Mouse (Mus musculus) embryo, embryonic 10.5 days (tissue): Measurements from ENCODE around the gene Klhl29.

ENCODE experiments used
- DNase-seq: peaks from one replicate; pipeline ENCODE4 v3.0.0-alpha.2; 2015; ENCODE audit warnings: low spot score

The Klhl29 gene

DNA sequence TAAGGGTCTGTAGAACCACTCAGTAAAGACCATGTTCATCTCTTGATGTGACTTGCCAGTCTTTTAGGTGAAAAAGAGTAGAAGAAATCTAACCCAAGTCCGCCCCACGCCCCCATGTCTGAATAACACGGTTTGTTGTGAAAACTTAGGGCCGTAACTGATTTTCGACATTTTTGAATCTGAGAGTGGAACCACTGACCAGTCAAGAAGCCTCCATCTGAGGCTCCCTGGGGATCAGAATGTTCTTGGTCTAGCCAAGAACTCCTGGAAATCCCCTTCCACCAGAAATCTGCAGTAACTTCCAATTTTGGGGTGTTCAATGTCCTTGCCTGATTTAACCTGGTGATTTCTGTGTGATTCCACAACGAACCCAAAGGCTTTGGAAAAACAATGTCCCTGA lies 189.9 kb downstream of the Klhl29 start:
- DNase-seq, result no peak

DNA sequence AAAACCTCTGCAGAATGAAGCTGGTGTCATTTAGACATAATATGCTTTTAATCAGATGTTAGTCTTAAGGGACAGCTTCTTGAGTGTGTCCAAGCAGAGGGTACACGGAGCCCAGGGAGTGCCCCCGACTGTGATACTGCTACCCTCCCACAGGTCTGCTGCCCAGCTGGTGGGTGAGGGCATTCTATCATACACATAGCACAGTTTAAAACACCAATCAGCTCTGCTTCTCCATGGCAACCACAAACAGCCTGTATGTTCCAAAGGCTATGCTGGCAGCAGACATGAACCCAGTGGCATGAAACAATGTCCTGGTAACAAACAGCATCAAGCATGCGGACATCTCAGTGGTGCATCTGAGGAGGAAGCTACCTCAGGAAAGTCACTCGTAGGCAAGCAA lies 192.9 kb downstream of the Klhl29 start:
- DNase-seq, result no peak

DNA sequence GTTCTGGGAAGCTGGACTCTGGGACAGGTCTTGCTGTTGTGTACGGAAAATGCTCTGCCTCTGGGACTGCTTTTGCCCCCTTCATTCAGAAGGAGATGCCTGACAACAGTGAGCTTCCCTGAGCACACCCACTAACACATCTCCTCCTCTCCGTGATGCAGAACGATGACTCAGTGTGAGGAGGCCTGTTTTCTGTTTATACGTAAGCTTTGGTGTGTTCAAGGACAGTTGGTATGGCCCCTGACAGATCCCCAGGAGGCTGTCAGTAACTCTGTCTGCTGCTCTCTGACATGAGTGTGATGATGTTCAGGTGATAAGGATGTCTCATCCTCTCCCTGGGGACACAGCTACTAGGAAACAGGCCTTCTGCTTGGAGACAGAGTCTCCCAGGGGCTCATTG lies 193.3 kb downstream of the Klhl29 start:
- no peak for DNase-seq

DNA sequence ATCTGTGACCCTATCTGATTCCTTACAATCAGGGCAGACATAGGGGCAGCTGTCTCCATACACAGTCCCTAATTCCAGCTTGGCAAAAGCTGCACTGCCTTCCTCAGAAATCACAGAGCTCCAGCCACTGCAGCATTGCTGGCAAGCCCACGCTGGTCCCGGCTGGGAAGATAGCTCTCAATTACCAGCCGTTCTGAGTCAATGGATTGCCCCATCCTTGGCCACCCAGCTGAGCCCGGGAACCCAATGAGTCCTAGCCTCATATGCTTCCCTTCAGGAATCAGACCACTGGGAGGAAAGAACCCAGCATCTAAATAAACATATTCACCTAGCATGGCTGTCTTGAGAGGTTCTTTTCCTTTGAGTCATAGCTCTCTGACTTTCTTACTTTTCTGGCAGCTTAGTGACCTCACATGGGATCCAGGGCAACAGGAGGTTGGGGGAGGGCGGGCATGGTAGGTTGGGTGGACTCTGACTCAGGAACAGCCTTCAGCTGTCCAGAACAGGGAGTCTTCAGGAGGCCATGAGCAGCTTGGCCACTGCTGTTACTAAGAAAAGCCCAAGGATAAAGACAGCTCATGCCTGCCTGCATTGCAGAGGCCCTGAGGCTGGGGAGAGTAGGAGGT lies 198.7 kb downstream of the Klhl29 start:
- no peak for DNase-seq

DNA sequence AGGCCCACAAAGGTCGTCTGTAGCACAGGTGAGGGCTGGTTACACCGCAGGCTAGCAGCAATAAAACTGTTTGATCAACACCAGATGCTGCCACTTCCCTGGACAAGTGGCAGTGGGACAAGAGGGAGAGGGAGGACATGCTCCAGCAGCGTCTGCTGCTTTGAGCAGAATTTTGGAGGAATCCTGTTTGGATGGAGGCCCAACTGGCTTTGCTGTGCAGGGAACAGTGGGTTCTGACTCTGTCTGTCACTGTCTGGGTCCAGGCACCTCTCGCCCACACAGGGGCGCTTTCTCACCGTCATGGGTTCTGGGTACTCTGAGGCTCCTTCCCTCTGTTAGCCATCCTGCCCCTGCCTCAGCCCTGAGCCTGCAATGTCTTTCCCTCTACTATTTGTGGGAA lies 209.3 kb downstream of the Klhl29 start:
- DNase-seq, result peak; percentile 53

DNA sequence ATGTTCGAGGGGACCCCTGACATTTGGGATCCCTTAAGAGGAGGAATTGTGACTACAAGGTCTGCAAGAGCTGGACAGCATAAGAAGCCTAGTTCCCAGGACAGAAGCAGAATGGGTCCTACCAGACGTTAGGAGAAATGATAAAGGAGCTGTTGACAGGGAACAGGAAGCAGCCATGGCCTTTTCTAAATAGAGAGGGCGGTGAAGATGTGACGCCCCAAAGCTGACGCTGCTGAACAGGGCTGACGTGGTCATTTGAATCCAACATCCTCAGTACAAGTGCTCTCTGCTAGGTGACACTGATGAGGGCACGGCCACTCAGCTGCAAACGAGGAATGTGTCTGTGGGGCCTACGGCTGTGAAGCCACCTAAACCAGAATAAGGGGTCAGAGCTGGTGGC lies 210.1 kb downstream of the Klhl29 start:
- no peak for DNase-seq

DNA sequence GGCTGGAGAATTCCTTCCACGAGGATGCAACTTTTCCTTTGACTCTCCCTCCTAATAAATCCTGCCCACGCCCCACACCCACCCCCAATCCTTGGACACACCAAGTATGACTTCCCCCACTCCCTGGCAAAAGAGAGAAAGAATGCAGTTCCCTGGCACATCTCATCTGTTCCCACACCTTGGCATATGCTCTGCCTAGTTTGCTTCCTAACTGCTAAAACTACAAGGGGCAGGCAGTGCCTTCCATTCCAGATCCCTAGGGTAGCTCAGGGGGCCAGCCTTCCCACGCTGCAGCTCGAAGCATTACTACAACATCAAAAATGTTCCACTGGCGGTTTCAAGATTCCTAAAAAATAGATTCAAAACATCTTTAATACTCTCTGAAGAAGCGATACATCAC lies 212.8 kb downstream of the Klhl29 start:
- DNase-seq, result no peak

DNA sequence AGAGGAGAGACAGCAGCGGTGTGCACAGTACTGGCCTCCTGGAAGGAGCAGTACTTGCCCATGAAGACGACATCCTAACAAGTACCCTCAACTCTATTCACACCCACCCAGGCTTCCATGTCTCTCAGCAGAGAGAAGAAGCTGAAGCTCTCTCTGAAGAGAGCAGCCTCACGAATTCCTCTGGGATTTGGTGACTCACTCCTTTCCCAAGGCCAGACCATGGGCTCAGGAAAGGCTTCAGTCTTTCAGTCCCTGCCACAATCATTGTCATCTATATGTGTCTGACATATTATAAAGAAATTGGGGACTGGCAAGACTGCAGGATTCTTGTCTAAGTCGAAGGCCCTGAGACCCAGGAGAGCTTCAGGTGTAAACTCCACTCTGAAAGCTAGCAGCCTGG lies 213.9 kb downstream of the Klhl29 start:
- DNase-seq, result no peak

DNA sequence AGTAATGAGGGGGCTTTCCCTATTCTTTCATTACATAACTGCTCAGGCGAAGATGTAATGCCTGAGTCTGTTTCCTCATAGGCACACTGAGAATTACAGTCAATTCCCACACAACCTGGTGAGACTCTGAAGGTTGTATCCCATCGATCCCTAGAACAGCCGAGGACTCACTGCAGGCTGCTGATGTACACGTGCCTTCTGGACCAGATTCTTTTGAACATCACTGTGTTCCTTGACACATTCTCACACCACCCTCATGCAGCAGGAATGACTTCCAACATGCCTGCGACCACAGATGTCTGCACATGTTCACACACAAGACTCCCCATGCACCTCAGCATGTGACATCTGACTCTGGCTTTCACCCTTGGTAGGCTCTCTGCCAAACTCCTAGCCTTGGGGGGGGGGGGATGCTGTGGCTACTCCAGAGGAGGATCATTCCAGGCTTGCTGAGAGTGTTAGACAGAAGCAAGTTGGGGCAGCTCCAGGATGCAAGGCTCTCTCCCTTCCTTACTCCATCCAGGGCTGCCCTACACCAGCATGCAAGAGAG lies 217.5 kb downstream of the Klhl29 start:
- no peak for DNase-seq

DNA sequence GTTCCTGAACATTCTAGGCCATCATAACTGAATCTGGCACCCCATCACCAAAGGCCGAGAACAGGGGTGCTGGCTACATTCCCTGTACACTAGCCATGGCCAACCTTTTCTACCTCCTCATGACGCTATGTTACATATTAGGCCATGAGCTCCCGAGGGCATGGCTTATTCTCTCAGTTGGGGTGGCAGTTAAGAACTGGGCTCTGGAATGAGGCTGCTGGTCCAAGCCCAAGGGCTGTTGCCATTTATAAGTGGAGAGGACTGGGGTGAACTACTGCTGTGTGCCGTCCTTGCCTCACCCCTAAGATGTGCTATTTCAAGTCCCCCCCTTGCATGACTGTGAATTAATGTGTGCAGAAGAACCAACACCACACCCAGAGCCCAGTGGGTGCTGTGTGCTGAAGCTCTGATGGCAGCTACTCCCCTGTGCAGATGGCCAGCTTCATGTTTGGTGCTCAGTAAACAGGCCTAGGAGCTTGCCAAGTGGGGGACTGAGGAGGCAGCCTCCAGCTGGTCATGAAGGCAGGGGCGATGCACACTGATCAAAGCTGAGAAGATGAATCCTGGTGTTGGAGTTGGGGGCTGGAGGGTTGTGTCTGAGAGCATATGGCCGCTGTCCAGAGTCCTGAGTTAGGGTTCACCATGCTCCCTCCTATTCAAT lies 218.3 kb downstream of the Klhl29 start:
- no peak for DNase-seq

DNA sequence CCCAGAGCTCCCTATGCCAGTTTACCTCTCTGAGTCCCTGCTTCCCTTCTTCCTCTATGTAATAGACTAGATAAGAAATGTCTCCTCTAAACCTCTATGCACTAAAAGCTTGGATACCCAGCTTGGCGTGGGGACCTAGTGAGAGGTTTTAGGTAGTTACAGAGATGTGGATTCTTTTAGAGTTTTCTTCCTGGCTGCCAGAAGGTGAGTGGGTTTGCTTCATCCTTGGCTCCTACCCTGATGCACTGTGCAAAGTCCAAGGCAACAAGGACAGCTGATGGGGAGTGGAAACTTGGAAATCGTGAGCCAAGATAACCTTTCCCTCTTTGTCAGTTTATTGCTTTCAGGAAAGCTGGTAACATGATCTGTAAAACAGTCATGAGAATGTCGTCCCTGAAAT lies 220.3 kb downstream of the Klhl29 start:
- no peak for DNase-seq

DNA sequence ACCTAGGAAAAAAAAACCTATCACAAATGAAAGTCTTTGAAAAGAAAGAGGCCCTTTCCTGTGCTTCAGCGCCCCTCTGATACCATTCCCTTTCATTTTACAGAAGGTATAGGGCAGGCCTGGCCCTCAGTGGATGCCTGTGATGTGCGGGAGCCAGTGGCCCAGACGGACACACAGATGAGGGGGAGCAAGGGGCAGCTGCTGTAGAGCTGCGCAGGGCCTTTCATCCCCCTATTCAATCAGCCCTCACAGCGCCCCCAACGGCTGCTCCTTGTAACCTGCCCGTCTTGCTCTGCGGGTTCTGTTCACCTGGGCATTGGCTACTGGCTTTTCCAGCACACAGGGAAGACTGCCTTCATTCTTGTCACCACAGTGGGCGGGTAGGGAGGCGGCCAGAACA lies 223.6 kb downstream of the Klhl29 start:
- peak; percentile 66 for DNase-seq

DNA sequence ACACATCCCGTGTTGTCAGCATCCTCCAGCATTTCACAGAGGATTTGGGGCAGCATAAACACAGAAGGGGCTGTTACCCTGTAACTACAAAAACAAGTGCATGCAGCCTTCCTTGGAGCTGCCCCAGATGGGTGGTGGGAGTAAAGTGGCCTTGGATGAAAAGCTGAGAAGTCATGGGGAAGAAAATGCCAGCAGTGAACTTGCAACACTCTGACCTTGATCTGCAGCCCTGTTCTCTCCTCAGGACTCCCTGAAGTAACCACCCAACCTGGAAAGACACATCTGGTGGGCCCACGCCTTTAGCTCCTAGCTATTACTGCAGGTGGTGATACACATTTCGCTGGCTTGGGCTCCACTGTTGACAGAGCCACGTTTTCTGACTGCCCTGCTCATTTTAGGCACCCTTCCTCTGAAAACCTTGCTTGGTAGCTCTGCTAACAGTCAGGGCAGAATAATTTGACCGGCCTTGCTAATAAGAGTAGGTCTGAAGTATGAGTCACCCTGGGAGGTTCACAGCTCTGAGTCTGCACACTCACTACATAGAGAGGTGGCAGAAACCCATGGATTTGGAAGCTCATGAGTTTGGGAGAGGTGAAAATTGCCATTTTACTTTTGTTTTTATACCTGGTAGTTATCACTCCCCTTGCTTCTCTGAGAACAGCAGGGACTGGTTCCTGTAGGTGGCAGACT lies 228.0 kb downstream of the Klhl29 start:
- DNase-seq, result no peak

DNA sequence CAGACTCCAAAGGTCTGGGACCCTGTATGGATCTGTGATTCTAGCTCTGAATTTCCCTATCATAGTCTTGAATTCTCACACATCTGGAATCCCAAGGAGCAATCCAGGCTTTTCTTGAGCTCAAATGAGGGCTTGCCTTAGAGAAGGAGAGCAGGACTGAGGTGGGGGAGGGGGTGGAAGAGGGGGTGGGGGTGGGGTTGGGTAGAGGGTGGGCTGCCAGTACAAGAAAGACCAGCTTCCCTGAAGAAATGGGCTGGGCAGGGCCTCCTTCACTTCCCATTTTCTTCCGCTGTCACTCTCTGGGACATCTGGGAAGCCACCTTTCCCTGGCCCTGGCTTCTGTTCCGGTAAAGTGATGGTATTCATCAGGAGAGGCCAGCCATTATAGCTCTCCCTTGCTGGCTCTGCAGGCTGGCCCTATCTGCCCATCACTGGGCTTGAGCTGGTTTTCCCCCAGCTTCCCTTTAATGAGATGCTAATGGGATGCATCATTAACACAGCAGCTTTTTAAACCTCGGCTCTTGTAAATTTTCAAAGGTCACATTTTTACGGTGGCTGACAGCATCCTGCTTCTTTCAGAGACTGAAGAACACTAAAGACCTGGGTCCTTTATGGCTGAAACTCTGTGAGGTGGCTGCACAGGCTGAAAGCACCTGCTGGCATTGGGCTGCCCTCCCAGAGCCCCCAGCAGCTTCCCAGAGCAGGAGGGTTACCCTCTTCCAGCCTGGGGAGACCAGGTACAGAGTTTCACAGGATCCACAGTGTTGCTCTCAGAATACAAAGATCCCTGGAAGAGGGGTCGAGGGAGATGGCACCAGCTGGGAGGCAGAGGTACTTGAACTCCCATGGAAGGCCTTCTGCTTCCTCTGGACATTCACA lies 231.3 kb downstream of the Klhl29 start:
- DNase-seq, result peak; percentile 29

DNA sequence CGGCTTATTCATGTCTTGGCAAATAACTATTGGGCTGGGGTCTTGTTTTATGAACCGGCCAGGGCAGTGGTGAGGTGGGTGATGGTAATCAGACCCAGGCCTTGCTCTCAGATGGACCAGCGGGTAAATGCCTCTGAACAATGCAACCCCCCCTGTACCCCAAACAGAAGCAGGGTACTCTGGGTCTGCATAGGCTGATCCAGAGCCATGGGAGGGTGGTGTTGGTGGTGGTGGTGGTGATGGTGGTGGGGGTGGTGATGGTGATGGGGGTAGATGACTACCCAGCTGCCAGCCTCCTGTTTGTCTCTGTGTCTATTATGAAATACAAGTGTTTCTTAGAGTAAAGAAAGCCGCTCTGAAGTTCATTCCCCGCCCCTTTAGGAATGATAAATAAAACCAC lies 232.3 kb downstream of the Klhl29 start:
- DNase-seq, result no peak

DNA sequence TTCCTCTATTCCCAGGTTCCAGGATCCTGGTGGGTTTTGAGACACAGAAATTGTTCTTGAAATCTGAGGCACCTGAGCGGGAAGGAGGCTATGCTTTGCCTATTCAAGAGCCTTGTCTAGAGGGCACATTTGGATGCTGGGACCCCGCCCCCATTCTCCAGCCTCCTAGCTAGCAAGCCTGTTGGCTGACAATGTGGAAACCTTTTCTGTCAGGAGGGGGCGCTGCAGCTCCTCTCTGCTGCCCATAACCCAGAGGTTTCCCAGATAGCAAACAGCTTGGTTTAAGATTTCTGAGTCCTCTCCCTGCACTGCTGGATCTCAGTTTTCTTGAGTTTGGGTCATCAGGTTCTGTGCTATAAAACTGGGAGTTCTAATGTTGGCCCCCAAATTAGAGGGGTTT lies 232.7 kb downstream of the Klhl29 start:
- DNase-seq, result peak; percentile 92

DNA sequence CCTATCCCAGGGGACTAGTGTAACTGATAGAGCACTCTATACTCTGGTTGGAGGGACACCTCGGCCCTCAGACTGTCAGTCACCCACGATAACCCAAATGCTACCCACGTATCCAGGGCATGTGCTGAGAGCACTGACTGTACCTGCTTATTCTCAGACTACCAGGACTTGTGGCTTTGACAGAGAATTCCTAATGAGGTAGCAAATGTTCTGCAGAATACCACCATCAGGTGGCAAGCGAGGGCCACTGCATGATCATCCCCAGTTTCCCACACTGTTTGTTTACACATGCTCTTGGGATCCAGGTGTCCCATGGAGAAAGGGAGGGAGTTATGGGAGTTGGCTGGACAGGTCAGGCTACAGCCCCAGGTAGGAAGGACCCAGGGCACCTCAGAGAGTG lies 234.4 kb downstream of the Klhl29 start:
- no peak for DNase-seq

DNA sequence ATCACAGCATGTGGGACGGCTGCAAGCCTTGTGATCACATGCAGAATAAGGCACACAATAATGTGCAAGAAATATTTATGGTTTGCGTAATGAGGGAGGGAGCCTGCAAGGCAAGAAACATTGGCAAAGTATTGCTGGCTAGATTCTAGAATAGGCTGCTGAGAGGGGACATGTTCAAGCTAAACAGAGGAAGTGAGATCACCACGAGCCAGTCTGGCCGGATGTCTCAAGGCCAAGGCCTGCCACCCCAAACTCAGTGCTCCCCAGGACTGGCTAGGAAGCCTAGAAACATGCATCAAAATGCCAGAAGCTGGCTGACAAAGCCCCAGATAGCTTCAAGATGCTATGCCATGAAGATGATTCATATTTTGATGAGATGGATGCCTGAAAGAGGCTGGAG lies 236.2 kb downstream of the Klhl29 start:
- no peak for DNase-seq

DNA sequence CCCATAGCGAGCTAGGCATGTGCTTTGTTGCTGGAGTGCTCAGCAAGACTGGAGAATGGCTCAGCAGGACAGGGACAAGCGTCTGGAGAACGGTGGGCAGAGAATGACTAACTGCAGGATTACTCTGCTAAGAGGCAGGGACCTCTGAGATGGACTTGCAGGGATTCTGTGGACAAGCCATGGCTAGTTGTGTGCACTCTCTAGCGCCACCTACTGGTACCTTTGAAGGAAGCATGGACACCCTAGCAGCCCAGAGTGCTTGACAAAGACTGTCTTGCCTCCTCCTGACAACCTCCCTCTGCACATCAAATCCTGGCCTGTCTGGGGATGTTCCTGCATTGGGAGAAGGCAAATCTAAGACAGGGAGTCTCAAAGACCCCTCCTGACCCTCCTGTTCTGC lies 239.2 kb downstream of the Klhl29 start:
- peak; percentile 88 for DNase-seq

DNA sequence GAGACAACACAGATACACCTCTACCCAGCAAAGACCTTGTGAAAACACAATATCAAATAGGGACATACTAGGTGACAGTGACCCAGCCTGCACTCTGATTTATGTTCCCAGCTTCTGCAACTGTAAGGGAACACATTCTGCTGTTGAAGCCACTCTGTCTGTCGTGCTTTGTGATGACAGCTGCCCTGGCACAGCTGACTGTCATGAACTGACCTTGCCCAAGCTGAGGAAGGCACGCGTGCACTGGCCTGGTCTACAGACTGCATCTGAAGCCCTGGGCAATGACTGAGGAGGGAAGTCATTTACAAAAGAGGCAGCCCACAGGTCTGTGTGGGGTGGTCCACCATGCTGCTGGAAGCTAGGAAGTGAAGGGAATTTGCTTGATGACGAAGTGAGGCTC lies 246.3 kb downstream of the Klhl29 start:
- DNase-seq, result no peak

DNA sequence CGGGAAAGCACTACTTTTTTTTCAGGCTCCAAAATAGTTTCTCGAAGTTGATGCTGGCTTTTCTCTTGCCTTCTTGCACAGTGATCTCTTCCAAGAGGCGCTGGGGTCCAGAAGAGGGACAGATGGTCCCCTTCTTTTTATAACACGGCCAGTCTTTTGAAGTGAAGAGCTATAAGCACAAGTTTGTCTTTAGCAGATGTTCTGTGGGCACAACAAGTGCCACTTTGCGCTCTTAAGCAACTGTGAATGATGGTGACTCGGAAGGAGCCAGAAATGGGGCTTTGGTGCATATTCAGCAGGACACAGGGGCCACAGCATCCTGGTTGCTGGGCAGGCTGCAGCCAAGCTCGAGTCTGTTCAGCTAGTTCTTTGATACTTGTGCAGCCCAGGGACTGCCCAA lies 249.6 kb downstream of the Klhl29 start:
- no peak for DNase-seq

DNA sequence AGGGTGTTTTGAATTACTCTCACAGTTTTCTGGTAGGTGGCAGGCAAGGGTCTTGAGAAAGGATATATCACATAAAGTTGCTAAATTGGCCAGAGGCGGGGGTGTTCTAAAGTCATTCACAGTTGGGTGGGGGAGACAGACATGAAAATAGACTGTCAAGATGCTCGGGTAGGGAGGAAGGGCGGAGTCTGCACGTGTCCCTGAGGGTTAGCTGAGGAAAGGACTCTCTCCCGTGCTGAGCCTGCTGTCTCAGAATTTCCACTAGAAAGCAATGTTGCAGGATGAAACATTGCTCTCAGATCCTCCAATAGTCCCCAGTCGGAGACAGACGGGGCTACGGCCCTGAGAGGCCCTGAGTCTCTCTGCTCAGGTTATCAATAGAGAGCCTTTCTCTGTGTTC lies 252.5 kb downstream of the Klhl29 start:
- DNase-seq, result no peak
